8 mouse cellular contexts compared by ENCODE assay signal in the genomic region with DNA sequence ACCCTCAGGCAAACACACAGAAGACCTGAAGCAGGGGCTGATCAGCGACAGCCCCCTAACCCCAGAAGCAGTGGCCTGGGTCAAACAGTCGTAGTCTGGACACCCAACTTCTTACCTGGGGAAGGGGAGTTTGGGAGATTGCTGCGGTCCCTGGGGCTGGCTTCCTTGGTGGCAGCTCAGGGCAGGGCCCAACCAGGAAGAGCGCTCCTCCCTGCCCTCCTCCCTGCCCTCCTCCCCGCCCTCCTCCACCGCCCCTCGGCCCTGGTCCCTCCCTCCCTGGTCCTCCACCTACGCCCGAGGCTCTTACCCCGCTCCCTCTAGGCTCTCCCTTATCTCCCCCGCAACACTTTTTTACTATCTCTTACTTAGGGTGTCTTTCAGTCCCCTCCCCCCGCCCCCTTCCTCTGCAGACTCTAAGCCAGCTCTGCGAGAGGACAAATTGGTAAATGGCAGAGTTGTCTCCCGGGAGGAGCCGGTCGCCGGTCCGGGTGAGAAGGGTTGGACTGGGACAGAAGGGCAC. TPM values are rescaled to one million over a fixed set of nuclear protein-coding genes. Genes with fewer than 3 reads are reported as not detected.
DNase-seq lines count a peak whose midpoint lies in the region; ATAC-seq and TF ChIP-seq lines count a peak whose summit lies in the region.

No protein-coding gene starts in this region.

- no peaks in the 10 kb centered on the region for H3K9me3 ChIP-seq in lung, postnatal 0 days (ENCODE audit: low read length)

- 2% methylated on average over 16 of the region's 18 CpGs for WGBS in lung, postnatal 0 days

- ATAC-seq in lung, postnatal 0 days: peak; percentile 86

- no peaks in the 10 kb centered on the region for H3K27me3 ChIP-seq in lung, postnatal 0 days (replicated peaks; ENCODE audit: insufficient read depth, low read length)

- TF ChIP-seq EP300 in lung, postnatal 0 days (IDR thresholded peaks at IDR 0.05): no peak

- H3K4me2 ChIP-seq in lung, postnatal 0 days (replicated peaks; ENCODE audit: low read depth, low read length): peak overlapping the region; percentile 85

- peak overlapping the region; percentile 68 for H3K27ac ChIP-seq in lung, postnatal 0 days (ENCODE audit: low read length)

- TF ChIP-seq CTCF in lung, postnatal 0 days (IDR thresholded peaks at IDR 0.05): no peak

- H3K4me3 ChIP-seq in lung, postnatal 0 days (ENCODE audit: low read depth, low read length): peak overlapping the region; percentile 59

- H3K36me3 ChIP-seq in lung, postnatal 0 days (ENCODE audit: insufficient read depth, low read length): peaks cover 7% of the 10 kb centered on the region

- peak overlapping the region; percentile 52 for H3K9ac ChIP-seq in lung, postnatal 0 days (replicated peaks; ENCODE audit: low read depth)

- H3K4me1 ChIP-seq in lung, postnatal 0 days (ENCODE audit: insufficient read depth, low read depth, low read length): peaks cover 16% of the 10 kb centered on the region

- DNase-seq in A20 (ENCODE audit: low read depth, low spot score): peak; percentile 75
- peak; percentile 68 for DNase-seq in R1 (ENCODE audit: low read depth, low spot score)
- DNase-seq in embryo, embryonic 10.5 days (ENCODE audit: low spot score): peak; percentile 58
- DNase-seq in heart, adult 11 months: peak; percentile 97
- peak; percentile 57 for DNase-seq in kidney, adult 18-20 months
- DNase-seq in lung, postnatal 0 days (ENCODE audit: low spot score): peak; percentile 80
- peak; percentile 67 for DNase-seq in spleen, adult 12 weeks (ENCODE audit: low spot score)
- no peak for DNase-seq in right cerebral cortex, postnatal 10 days (ENCODE audit: low spot score in 2 of 2)

RNA-seq across cellular contexts. Expression of a gene that starts 0.6 kb away (rescaled TPM):
- polyA plus RNA-seq in lung, postnatal 0 days (2015; fragmentation: Nextera tagmentation; extraction: Ambion mirVana): 11.9 and 14.3 TPM in 2 replicates

RNA-seq across cellular contexts. Expression of a gene that starts 29.1 kb away (rescaled TPM):
- not detected in 2 replicates for polyA plus RNA-seq in lung, postnatal 0 days (2015; fragmentation: Nextera tagmentation; extraction: Ambion mirVana)

RNA-seq across cellular contexts. Expression of a gene that starts 31.3 kb away (rescaled TPM):
- 16.3 and 18.7 TPM in 2 replicates for polyA plus RNA-seq in lung, postnatal 0 days (2015; fragmentation: Nextera tagmentation; extraction: Ambion mirVana)

RNA-seq across cellular contexts. Expression of a gene that starts 42.5 kb away (rescaled TPM):
- 36.7 and 37.6 TPM in 2 replicates for polyA plus RNA-seq in lung, postnatal 0 days (2015; fragmentation: Nextera tagmentation; extraction: Ambion mirVana)

RNA-seq across cellular contexts. Expression of a gene that starts 42.6 kb away (rescaled TPM):
- polyA plus RNA-seq in lung, postnatal 0 days (2015; fragmentation: Nextera tagmentation; extraction: Ambion mirVana): 784 and 827 TPM in 2 replicates

Comparison
In these comparisons a context has a peak if more than half of its experiments do, and no peak if none do; other contexts are left out.
1. DNase-seq: peak in A20 (single experiment), R1 (single experiment), embryo, embryonic 10.5 days (single experiment), heart, adult 11 months (single experiment), kidney, adult 18-20 months (single experiment), lung, postnatal 0 days (single experiment) and spleen, adult 12 weeks (single experiment); none in right cerebral cortex, postnatal 10 days (0 of 2).